Mouse (Mus musculus): Measurements from ENCODE around the gene Tmem240.

DNA sequence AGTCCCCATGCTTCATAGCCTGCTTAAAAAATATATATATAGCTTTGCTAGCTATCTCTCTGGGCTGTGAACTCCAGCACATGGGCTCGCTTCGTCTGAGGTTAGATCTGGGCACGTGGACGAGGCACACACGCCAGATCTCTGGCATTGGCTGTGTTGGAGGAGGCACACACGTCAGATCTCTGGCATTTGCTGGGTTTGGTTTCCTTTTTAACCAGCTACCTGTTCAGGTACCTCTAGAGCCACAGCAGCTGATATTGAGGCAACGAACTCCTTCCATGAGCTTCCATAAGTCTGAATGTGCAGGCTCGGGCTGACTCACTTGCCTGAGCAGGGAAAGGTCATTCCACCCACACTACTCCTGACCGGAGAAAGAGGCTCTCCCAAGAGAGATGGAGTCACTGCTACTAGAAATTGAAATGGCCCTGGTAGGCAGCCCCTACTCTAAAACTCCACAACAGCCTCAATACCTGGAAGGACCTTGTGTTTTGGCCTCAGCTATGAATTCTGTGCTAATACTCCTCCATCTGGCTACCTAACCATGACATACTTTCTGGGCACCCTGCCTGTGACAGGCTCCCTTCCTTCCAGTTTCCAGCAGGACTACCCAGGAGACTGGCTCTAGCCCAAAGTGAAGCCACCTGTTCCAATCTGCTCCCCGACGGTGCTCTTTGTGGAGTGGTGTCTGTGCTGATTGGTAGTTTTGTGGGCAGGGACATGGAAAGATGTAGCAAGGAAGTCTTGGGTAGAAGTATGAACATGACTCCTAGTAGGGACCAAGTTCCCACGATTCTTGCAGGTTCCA lies 43.8 kb upstream of the Tmem240 start:
- TF ChIP-seq CTCF (IDR thresholded peaks at IDR 0.05; ENCODE audit: control insufficient read depth, insufficient read depth, insufficient replicate concordance, low read depth, low read length) (no peak), POLR2A (IDR thresholded peaks at IDR 0.05; ENCODE audit: control insufficient read depth, low read depth, low read length) (no peak)
